Mouse (Mus musculus) limb, embryonic 14.5 days (tissue): ENCODE measurements at regions not wholly inside any gene's neighbourhood (a gene's known extent, or its start where the extent isn't known, plus 50 kb on each side); places are given as distances from the start of the nearest gene placed in this dataset.

ENCODE experiments used
- ATAC-seq: fragments of 200-750 bp; cut with Nextera tagmentation; 2 replicates; pipeline ENCODE4 v1.8.0; 2017; ENCODE audit warnings: low read depth, moderate number of reproducible peaks, moderate TSS enrichment; ENCODE audit not compliant: low FRiP score
- DNase-seq: peaks from one replicate; pipeline ENCODE4 v3.0.0-alpha.2; 2015; ENCODE audit warnings: low spot score
- H3K27ac ChIP-seq: fragments of 300-500 bp; sonication (generic); replicated peaks from 2 replicates; pipeline ENCODE4 v1.5.1; 2014; ENCODE audit warnings: low read depth, mild to moderate bottlenecking, low read length, moderate library complexity, mixed read lengths
- H3K27me3 ChIP-seq: fragments of 300-500 bp; sonication (generic); 2 replicates; pipeline ENCODE4 v1.6.1; 2014; ENCODE audit warnings: low read length, mixed read lengths; ENCODE audit not compliant: control insufficient read depth, insufficient read depth
- H3K36me3 ChIP-seq: fragments of 300-500 bp; sonication (generic); 2 replicates; pipeline ENCODE4 v1.6.1; 2014; ENCODE audit warnings: mild to moderate bottlenecking, low read length, moderate library complexity, mixed read lengths; ENCODE audit not compliant: control insufficient read depth, insufficient read depth
- H3K4me1 ChIP-seq: fragments of 300-500 bp; sonication (generic); 2 replicates; pipeline ENCODE4 v1.6.1; 2014; ENCODE audit warnings: antibody characterized with exemption, low read length, mixed read lengths; ENCODE audit not compliant: control insufficient read depth, insufficient read depth
- H3K4me2 ChIP-seq: fragments of 300-500 bp; sonication (generic); replicated peaks from 2 replicates; pipeline ENCODE4 v1.6.1; 2014; ENCODE audit warnings: low read depth, mild to moderate bottlenecking, low read length, moderate library complexity; ENCODE audit not compliant: severe bottlenecking
- H3K4me3 ChIP-seq: fragments of 300-500 bp; sonication (generic); replicated peaks from 2 replicates; pipeline ENCODE4 v1.5.1; 2014; ENCODE audit warnings: low read length
- H3K9ac ChIP-seq: fragments of 300-500 bp; sonication (generic); 2 replicates; pipeline ENCODE4 v1.6.1; 2014; ENCODE audit warnings: mild to moderate bottlenecking, low read depth, low read length, moderate library complexity; ENCODE audit not compliant: severe bottlenecking
- H3K9me3 ChIP-seq: fragments of 300-500 bp; sonication (generic); 2 replicates; pipeline ENCODE4 v1.6.1; 2016; ENCODE audit warnings: low read length; ENCODE audit not compliant: control insufficient read depth
- POLR2A ChIP-seq: fragments of 200-500 bp; IDR thresholded peaks from 2 replicates; pipeline ENCODE4 v1.8.0; 2012; ENCODE audit warnings: inconsistent platforms, mild to moderate bottlenecking, moderate library complexity, borderline replicate concordance; ENCODE audit not compliant: insufficient read depth, insufficient read length; ENCODE audit errors: extremely low read depth
- WGBS: fragments of 180-500 bp; shearing (Covaris S2); extraction: QIAGEN DNeasy Blood & Tissue Kit; methylation state at CpG from one replicate; pipeline ENCODE4 v1.1.7; 2014; 5-methylcytosine and 5-hydroxymethylcytosine counted together

GRCm38 (mm10) chr14:25166217-25166616 is 292.8 kb upstream of the Zmiz1 start:
- no peak overlapping the region for H3K4me3 ChIP-seq
- 43% methylated on average over 1 of the region's 1 CpGs for WGBS
- H3K9me3 ChIP-seq: no peaks in the 10 kb centered on the region
- no peaks in the 10 kb centered on the region for H3K36me3 ChIP-seq
- H3K4me2 ChIP-seq: no peak overlapping the region
- ATAC-seq (no peak), DNase-seq (no peak)
- TF ChIP-seq POLR2A: no peak
- H3K4me1 ChIP-seq: peaks cover 7% of the 10 kb centered on the region; the same call in 1 of the 2 replicates
- no peaks in the 10 kb centered on the region for H3K27me3 ChIP-seq
- H3K9ac ChIP-seq: no peak overlapping the region
- no peak overlapping the region for H3K27ac ChIP-seq

GRCm38 (mm10) chr14:25167604-25168003 is 291.4 kb upstream of the Zmiz1 start:
- 63% methylated on average over 4 of the region's 4 CpGs for WGBS
- ATAC-seq: no peak
- Histone ChIP-seq H3K27me3 (no peaks in the 10 kb centered on the region), H3K36me3 (no peaks in the 10 kb centered on the region), H3K9ac (no peak overlapping the region), H3K9me3 (no peaks in the 10 kb centered on the region), H3K27ac (no peak overlapping the region), H3K4me2 (no peak overlapping the region), H3K4me3 (no peak overlapping the region), H3K4me1 (peaks cover 7% of the 10 kb centered on the region; the same call in 1 of the 2 replicates)
- no peak for DNase-seq
- no peak for TF ChIP-seq POLR2A

GRCm38 (mm10) chr14:25168310-25168709 is 290.7 kb upstream of the Zmiz1 start:
- TF ChIP-seq POLR2A: no peak
- Histone ChIP-seq H3K9ac (no peak overlapping the region), H3K27ac (no peak overlapping the region), H3K4me2 (no peak overlapping the region), H3K9me3 (no peaks in the 10 kb centered on the region), H3K27me3 (no peaks in the 10 kb centered on the region), H3K36me3 (no peaks in the 10 kb centered on the region), H3K4me3 (no peak overlapping the region), H3K4me1 (peaks cover 11% of the 10 kb centered on the region)
- DNase-seq (no peak), ATAC-seq (no peak)
- WGBS: 71% methylated on average over 5 of the region's 5 CpGs

GRCm38 (mm10) chr14:25173281-25173680 is 285.7 kb upstream of the Zmiz1 start:
- no peaks in the 10 kb centered on the region for H3K27me3 ChIP-seq
- TF ChIP-seq POLR2A: no peak
- H3K9me3 ChIP-seq: no peaks in the 10 kb centered on the region
- 41% methylated on average over 6 of the region's 6 CpGs for WGBS
- H3K4me3 ChIP-seq: no peak overlapping the region
- peak; percentile 45 for DNase-seq
- peak; percentile 42; the same call in 1 of the 2 replicates for ATAC-seq
- H3K27ac ChIP-seq: peak overlapping the region; percentile 49
- H3K4me1 ChIP-seq: peaks cover 46% of the 10 kb centered on the region
- no peak overlapping the region for H3K4me2 ChIP-seq
- no peaks in the 10 kb centered on the region for H3K36me3 ChIP-seq
- H3K9ac ChIP-seq: no peak overlapping the region

GRCm38 (mm10) chr14:25173873-25174272 is 285.1 kb upstream of the Zmiz1 start:
- H3K27ac ChIP-seq: peak overlapping the region; percentile 49
- H3K36me3 ChIP-seq: no peaks in the 10 kb centered on the region
- no peak overlapping the region for H3K4me3 ChIP-seq
- H3K4me2 ChIP-seq: no peak overlapping the region
- no peak overlapping the region for H3K9ac ChIP-seq
- ATAC-seq (peak; percentile 62), DNase-seq (peak; percentile 54)
- H3K27me3 ChIP-seq: no peaks in the 10 kb centered on the region
- no peaks in the 10 kb centered on the region for H3K9me3 ChIP-seq
- TF ChIP-seq POLR2A: no peak
- H3K4me1 ChIP-seq: peaks cover 41% of the 10 kb centered on the region
- 39% methylated on average over 6 of the region's 6 CpGs for WGBS

- peak; percentile 88 for ATAC-seq
Measured at GRCm38 (mm10) chr14:25174402-25174801, 284.6 kb upstream of the Zmiz1 start.

More at GRCm38 (mm10) chr14:25174402-25174801, 284.6 kb upstream of the Zmiz1 start:
- Histone ChIP-seq H3K27ac (peak overlapping the region; percentile 49), H3K9me3 (no peaks in the 10 kb centered on the region), H3K9ac (no peak overlapping the region), H3K4me3 (no peak overlapping the region), H3K4me1 (peaks cover 41% of the 10 kb centered on the region), H3K36me3 (no peaks in the 10 kb centered on the region), H3K27me3 (no peaks in the 10 kb centered on the region), H3K4me2 (no peak overlapping the region)
- no peak for TF ChIP-seq POLR2A
- 26% methylated on average over 2 of the region's 2 CpGs for WGBS
- peak; percentile 71 for DNase-seq
